Mouse (Mus musculus) ovary, postnatal 10 days (tissue): ENCODE results near the gene Sec14l1.

Experiments used
- DNase-seq: peaks from one replicate; pipeline ENCODE4 v3.0.0; 2022; ENCODE audit warnings: low spot score

Gene Sec14l1

GRCm38 (mm10) chr11:117109179-117109954 lies 5.6 kb upstream of the Sec14l1 start:
- DNase-seq, result no peak

- DNase-seq, result no peak
Observed at GRCm38 (mm10) chr11:117111967-117112648, 2.9 kb upstream of the Sec14l1 start.

- DNase-seq, result no peak
Observed at GRCm38 (mm10) chr11:117112649-117113051, 2.3 kb upstream of the Sec14l1 start.

GRCm38 (mm10) chr11:117113377-117113776 lies 1.6 kb upstream of the Sec14l1 start:
- no peak for DNase-seq

- no peak for DNase-seq
Observed at GRCm38 (mm10) chr11:117114231-117114591, 757 bp upstream of the Sec14l1 start.

- DNase-seq, result no peak
Observed at GRCm38 (mm10) chr11:117115346-117116219, 615 bp downstream of the Sec14l1 start.

GRCm38 (mm10) chr11:117116350-117117303 lies 1.7 kb downstream of the Sec14l1 start:
- DNase-seq, result no peak

GRCm38 (mm10) chr11:117117321-117117720 lies 2.4 kb downstream of the Sec14l1 start:
- no peak for DNase-seq

GRCm38 (mm10) chr11:117117791-117118190 lies 2.8 kb downstream of the Sec14l1 start:
- no peak for DNase-seq

- DNase-seq, result no peak
Observed at GRCm38 (mm10) chr11:117118248-117118647, 3.3 kb downstream of the Sec14l1 start.

- DNase-seq, result no peak
Observed at GRCm38 (mm10) chr11:117118721-117119321, 3.9 kb downstream of the Sec14l1 start.

GRCm38 (mm10) chr11:117119723-117120122 lies 4.8 kb downstream of the Sec14l1 start:
- no peak for DNase-seq

- DNase-seq, result no peak
Observed at GRCm38 (mm10) chr11:117120285-117121163, 5.6 kb downstream of the Sec14l1 start.

- DNase-seq, result no peak
Observed at GRCm38 (mm10) chr11:117121164-117121535, 6.2 kb downstream of the Sec14l1 start.

- no peak for DNase-seq
Observed at GRCm38 (mm10) chr11:117121954-117122353, 7.0 kb downstream of the Sec14l1 start.

- DNase-seq, result no peak
Observed at GRCm38 (mm10) chr11:117123418-117124085, 8.6 kb downstream of the Sec14l1 start.

GRCm38 (mm10) chr11:117124539-117124938 lies 9.6 kb downstream of the Sec14l1 start:
- no peak for DNase-seq

- DNase-seq, result no peak
Observed at GRCm38 (mm10) chr11:117127250-117127837, 12.4 kb downstream of the Sec14l1 start.

GRCm38 (mm10) chr11:117127931-117128548 lies 13.1 kb downstream of the Sec14l1 start:
- no peak for DNase-seq
